Mouse (Mus musculus) heart, adult 2 months (tissue): ENCODE measurements at regions not wholly inside any gene's neighbourhood (a gene's known extent, or its start where the extent isn't known, plus 50 kb on each side); places are given as distances from the start of the nearest gene placed in this dataset.

ENCODE experiments used
- DNase-seq, 2 experiments: peaks; one replicate each; pipeline ENCODE4 v3.0.0; 2021
- H3K27ac ChIP-seq: fragments of 200-600 bp; 2 replicates; pipeline ENCODE4 v1.8.1; 2022
- H3K27me3 ChIP-seq: fragments of 200-500 bp; 2 replicates; pipeline ENCODE4 v1.6.1; 2012; ENCODE audit warnings: mild to moderate bottlenecking, low read length, inconsistent platforms, mixed read lengths; ENCODE audit not compliant: control insufficient read depth, insufficient read depth
- H3K36me3 ChIP-seq: fragments of 200-500 bp; 2 replicates; pipeline ENCODE4 v1.6.1; 2012; ENCODE audit warnings: low read length, inconsistent platforms; ENCODE audit not compliant: control insufficient read depth, insufficient read depth
- H3K4me1 ChIP-seq: fragments of 200-500 bp; 2 replicates; pipeline ENCODE4 v1.6.1; 2011; ENCODE audit warnings: low read length; ENCODE audit not compliant: control insufficient read depth, insufficient read depth
- H3K4me3 ChIP-seq: fragments of 200-600 bp; 2 replicates; pipeline ENCODE4 v1.8.1; 2022
- H3K79me2 ChIP-seq: fragments of 200-500 bp; replicated peaks from 2 replicates; pipeline ENCODE4 v1.6.1; 2012; ENCODE audit warnings: mild to moderate bottlenecking, inconsistent platforms, low read length, moderate library complexity, mixed read lengths; ENCODE audit not compliant: control insufficient read depth, insufficient read depth
- H3K9ac ChIP-seq: fragments of 200-500 bp; 2 replicates; pipeline ENCODE4 v1.6.1; 2012; ENCODE audit warnings: low read depth, mild to moderate bottlenecking, control low read depth, inconsistent platforms, low read length, mixed read lengths
- CTCF ChIP-seq: fragments of 200-600 bp; IDR thresholded peaks from 2 replicates; pipeline ENCODE4 v1.8.1; 2022; ENCODE audit warnings: antibody characterized with exemption, mild to moderate bottlenecking, moderate library complexity
- EP300 ChIP-seq: fragments of 200-500 bp; IDR thresholded peaks from 2 replicates; pipeline ENCODE4 v1.6.1; 2011; ENCODE audit warnings: low read depth, low read length, control low read depth; ENCODE audit not compliant: insufficient read depth
- POLR2A ChIP-seq: fragments of 200-500 bp; IDR thresholded peaks from 2 replicates; pipeline ENCODE4 v1.6.1; 2011; ENCODE audit warnings: mild to moderate bottlenecking, low read depth, low read length, control low read depth; ENCODE audit not compliant: insufficient read depth
- WGBS: fragments of 180-500 bp; shearing (Covaris S2); methylation state at CpG from one replicate; pipeline ENCODE4 v1.1.7; 2018; 5-methylcytosine and 5-hydroxymethylcytosine counted together
- intact Hi-C: fragments of 180-260 bp; cut with DNase I; formaldehyde crosslinking; loops from one replicate; pipeline ENCODE4 v1.15.1; 2025

- Histone ChIP-seq H3K27me3 (no peaks in the 10 kb centered on the region), H3K4me1 (no peaks in the 10 kb centered on the region), H3K27ac (no peak overlapping the region), H3K36me3 (no peaks in the 10 kb centered on the region), H3K79me2 (no peaks in the 10 kb centered on the region), H3K4me3 (no peak overlapping the region), H3K9ac (no peak overlapping the region)
- intact Hi-C loops: no loop called here
- WGBS: 70% methylated on average over 4 of the region's 4 CpGs
- TF ChIP-seq POLR2A: no peak
- TF ChIP-seq EP300: no peak
- TF ChIP-seq CTCF: no peak
- no peak for DNase-seq
Observed at GRCm38 (mm10) chr17:4360413-4361320, 633.5 kb upstream of the Arid1b start.

- H3K4me1 ChIP-seq: no peaks in the 10 kb centered on the region
- intact Hi-C loops: no loop called here
- H3K27ac ChIP-seq: no peak overlapping the region
- H3K79me2 ChIP-seq: no peaks in the 10 kb centered on the region
- no peak overlapping the region for H3K4me3 ChIP-seq
- no peak for TF ChIP-seq EP300
- no peak for TF ChIP-seq CTCF
- no peak for TF ChIP-seq POLR2A
- H3K9ac ChIP-seq: no peak overlapping the region
- DNase-seq: no peak
- H3K36me3 ChIP-seq: no peaks in the 10 kb centered on the region
- no peaks in the 10 kb centered on the region for H3K27me3 ChIP-seq
Observed at GRCm38 (mm10) chr17:4365811-4366210, 628.3 kb upstream of the Arid1b start.

GRCm38 (mm10) chr17:4380449-4380848, 613.7 kb upstream of the Arid1b start:
- no peak for DNase-seq
- TF ChIP-seq POLR2A (no peak), CTCF (no peak), EP300 (no peak)
- no peaks in the 10 kb centered on the region for H3K27me3 ChIP-seq
- H3K79me2 ChIP-seq: no peaks in the 10 kb centered on the region
- intact Hi-C loops: no loop called here
- H3K9ac ChIP-seq: no peak overlapping the region
- H3K36me3 ChIP-seq: no peaks in the 10 kb centered on the region
- H3K27ac ChIP-seq: no peak overlapping the region
- WGBS: 95% methylated on average over 1 of the region's 1 CpGs
- H3K4me3 ChIP-seq: no peak overlapping the region
- no peaks in the 10 kb centered on the region for H3K4me1 ChIP-seq

- no peak for DNase-seq
- Histone ChIP-seq H3K27ac (no peak overlapping the region), H3K4me3 (no peak overlapping the region), H3K36me3 (no peaks in the 10 kb centered on the region), H3K4me1 (no peaks in the 10 kb centered on the region), H3K79me2 (no peaks in the 10 kb centered on the region), H3K9ac (no peak overlapping the region), H3K27me3 (no peaks in the 10 kb centered on the region)
- TF ChIP-seq POLR2A: no peak
- TF ChIP-seq CTCF: no peak
- no peak for TF ChIP-seq EP300
- intact Hi-C loops: no loop called here
Observed at GRCm38 (mm10) chr17:4380873-4381272, 613.3 kb upstream of the Arid1b start.

- intact Hi-C loops: no loop called here
- Histone ChIP-seq H3K9ac (no peak overlapping the region), H3K27ac (no peak overlapping the region), H3K4me3 (no peak overlapping the region), H3K36me3 (no peaks in the 10 kb centered on the region), H3K27me3 (no peaks in the 10 kb centered on the region), H3K4me1 (no peaks in the 10 kb centered on the region), H3K79me2 (no peaks in the 10 kb centered on the region)
- WGBS: 81% methylated on average over 13 of the region's 13 CpGs
- TF ChIP-seq CTCF: no peak
- no peak for TF ChIP-seq EP300
- TF ChIP-seq POLR2A: no peak
- no peak for DNase-seq
Observed at GRCm38 (mm10) chr17:4381896-4382685, 612.0 kb upstream of the Arid1b start.

GRCm38 (mm10) chr17:4382716-4383115, 611.4 kb upstream of the Arid1b start:
- Histone ChIP-seq H3K9ac (no peak overlapping the region), H3K4me3 (no peak overlapping the region), H3K79me2 (no peaks in the 10 kb centered on the region), H3K27ac (no peak overlapping the region), H3K4me1 (no peaks in the 10 kb centered on the region), H3K36me3 (no peaks in the 10 kb centered on the region), H3K27me3 (no peaks in the 10 kb centered on the region)
- intact Hi-C loops: no loop called here
- TF ChIP-seq EP300: no peak
- TF ChIP-seq CTCF: no peak
- DNase-seq: no peak
